Mouse (Mus musculus) MEL (cell line): ENCODE results near the gene Raph1.

ENCODE experiments used
- CTCF ChIP-seq, 3 experiments: IDR thresholded peaks in 2 of 3; conservative IDR thresholded peaks in 1 of 3; 2 replicates each; pipeline ENCODE4 v1.5.1; 2011 to 2012; ENCODE audit warnings: low read length in 3 of 3, low read depth in 2 of 3, mild to moderate bottlenecking in 2 of 3, improper control_type of control experiment in 1 of 3, inconsistent platforms in 1 of 3, mixed read lengths in 1 of 3, moderate library complexity in 1 of 3; ENCODE audit not compliant: control insufficient read depth in 1 of 3, insufficient read depth in 1 of 3, poor library complexity in 1 of 3, severe bottlenecking in 1 of 3
- E2F4 ChIP-seq: IDR thresholded peaks from 2 replicates; pipeline ENCODE4 v1.6.1; 2011; ENCODE audit warnings: low read depth, low read length, improper control_type of control experiment, borderline replicate concordance
- ETS1 ChIP-seq: IDR thresholded peaks from 2 replicates; pipeline ENCODE4 v1.6.1; 2012; ENCODE audit warnings: low read depth, mild to moderate bottlenecking, inconsistent platforms, low read length, improper control_type of control experiment, moderate library complexity
- GABPA ChIP-seq: IDR thresholded peaks from 2 replicates; pipeline ENCODE4 v1.6.1; 2012; ENCODE audit warnings: low read depth, mild to moderate bottlenecking, inconsistent platforms, low read length, improper control_type of control experiment, moderate library complexity
- GATA1 ChIP-seq: IDR thresholded peaks from 2 replicates; pipeline ENCODE4 v1.6.1; 2011; ENCODE audit warnings: low read depth, low read length, improper control_type of control experiment
- JUND ChIP-seq: IDR thresholded peaks from 2 replicates; pipeline ENCODE4 v1.6.1; 2011; ENCODE audit warnings: low read depth, mild to moderate bottlenecking, improper control_type of control experiment, low read length
- NELFE ChIP-seq: IDR thresholded peaks from 2 replicates; pipeline ENCODE4 v1.6.1; 2011; ENCODE audit warnings: low read depth, low read length, improper control_type of control experiment
- NRF1 ChIP-seq: IDR thresholded peaks from 2 replicates; pipeline ENCODE4 v1.6.1; 2014; ENCODE audit warnings: low read depth, mild to moderate bottlenecking, inconsistent platforms, low read length, improper control_type of control experiment, moderate library complexity; ENCODE audit not compliant: poor library complexity, insufficient read depth, severe bottlenecking
- POLR2A ChIP-seq, 2 experiments: IDR thresholded peaks; 2 replicates each; pipeline ENCODE4 v1.6.1; 2011 to 2012; ENCODE audit warnings: low read length in 2 of 2, mild to moderate bottlenecking in 2 of 2, control low read depth in 1 of 2, improper control_type of control experiment in 1 of 2, low read depth in 1 of 2, moderate library complexity in 1 of 2; ENCODE audit not compliant: control insufficient read depth in 1 of 2, insufficient read depth in 1 of 2, poor library complexity in 1 of 2
- SIN3A ChIP-seq: IDR thresholded peaks from 2 replicates; pipeline ENCODE4 v1.6.1; 2012; ENCODE audit warnings: low read length, improper control_type of control experiment, inconsistent platforms
- SMC3 ChIP-seq: IDR thresholded peaks from 2 replicates; pipeline ENCODE4 v1.6.1; 2011; ENCODE audit warnings: low read depth, low read length, improper control_type of control experiment
- TAL1 ChIP-seq: IDR thresholded peaks from 2 replicates; pipeline ENCODE4 v1.6.1; 2012; ENCODE audit warnings: mild to moderate bottlenecking, inconsistent platforms, low read length, moderate library complexity, mixed read lengths
- TCF12 ChIP-seq: IDR thresholded peaks from 2 replicates; pipeline ENCODE4 v1.6.1; 2014; ENCODE audit warnings: low read depth, mild to moderate bottlenecking, inconsistent platforms, low read length, improper control_type of control experiment, moderate library complexity
- ZNF384 ChIP-seq: IDR thresholded peaks from 2 replicates; pipeline ENCODE4 v1.6.1; 2012; ENCODE audit warnings: low read depth, mild to moderate bottlenecking, inconsistent platforms, low read length, improper control_type of control experiment

DNA sequence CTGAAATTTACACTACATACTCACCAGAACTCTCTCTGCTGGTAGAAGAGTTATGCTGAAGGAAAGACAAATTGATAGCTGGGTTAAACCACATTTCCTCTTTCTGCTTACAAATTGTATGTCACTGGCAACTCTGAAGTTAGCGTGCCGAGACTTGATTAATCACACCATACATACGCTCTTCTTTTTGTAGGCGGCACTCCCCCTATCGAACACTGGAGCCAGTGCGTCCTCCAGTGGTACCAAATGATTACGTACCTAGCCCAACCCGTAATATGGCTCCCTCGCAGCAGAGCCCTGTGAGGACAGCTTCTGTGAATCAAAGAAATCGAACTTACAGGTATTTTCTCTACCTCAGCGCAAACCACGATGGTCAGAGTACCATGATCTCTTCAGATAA lies 119.8 kb downstream of the Raph1 start:
- no peak for TF ChIP-seq CTCF (IDR thresholded peaks at IDR 0.05 in 2 of 3, conservative IDR thresholded peaks at IDR 0.05 in 1 of 3; ENCODE audit: control insufficient read depth in 1 of 3, insufficient read depth in 1 of 3, low read depth in 2 of 3, low read length in 3 of 3, poor library complexity in 1 of 3, severe bottlenecking in 1 of 3)
- no peak for TF ChIP-seq ZNF384
- TF ChIP-seq GABPA, result no peak
- no peak for TF ChIP-seq NRF1
- no peak for TF ChIP-seq POLR2A (IDR thresholded peaks at IDR 0.05; ENCODE audit: control insufficient read depth in 1 of 2, insufficient read depth in 1 of 2, low read depth in 1 of 2, low read length in 2 of 2, poor library complexity in 1 of 2)
- no peak for TF ChIP-seq JUND
- no peak for TF ChIP-seq SMC3
- TF ChIP-seq GATA1, result no peak
- no peak for TF ChIP-seq ETS1
- TF ChIP-seq NELFE, result no peak
- no peak for TF ChIP-seq TAL1
- TF ChIP-seq TCF12, result no peak
- no peak for TF ChIP-seq E2F4
- TF ChIP-seq SIN3A, result no peak
